In the genomic region with DNA sequence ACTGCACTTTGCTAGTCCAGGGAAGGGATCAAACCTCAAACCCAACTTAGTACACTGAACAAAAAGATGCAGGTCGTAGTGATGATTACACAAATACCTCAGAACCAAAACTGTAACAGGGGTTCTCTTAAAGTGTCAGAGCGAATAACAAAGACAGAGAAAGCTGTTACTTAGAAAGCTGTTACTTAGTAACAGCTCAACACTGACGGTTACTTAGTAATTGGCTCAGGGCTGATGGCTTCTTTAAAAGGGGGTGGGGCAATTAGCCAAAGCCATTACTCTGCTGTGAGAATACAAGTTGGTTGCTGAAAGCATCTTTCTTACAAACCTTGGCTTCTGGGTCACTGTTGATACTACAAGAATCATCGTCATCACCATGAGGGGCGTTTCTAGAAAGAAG, we compare ENCODE assay signal across 12 mouse cellular contexts.
"Had no signal": no experiment of that assay in that cellular context is flagged by ENCODE, and none has a peak within 500 bp of the region (broad histone marks: within the 10 kb centered on the region; RNA-seq: fewer than 3 reads in every experiment).

No protein-coding gene starts in this region.

- H3K4me2 ChIP-seq: intestine, embryonic 15.5 days; liver, embryonic 11.5 days; liver, embryonic 15.5 days; midbrain, embryonic 15.5 days had no signal

- H3K9me3 ChIP-seq: intestine, embryonic 15.5 days; limb, embryonic 10.5 days; liver, embryonic 15.5 days; midbrain, embryonic 10.5 days; midbrain, embryonic 15.5 days had no signal

- H3K9ac ChIP-seq: intestine, embryonic 15.5 days; liver, embryonic 15.5 days; midbrain, embryonic 15.5 days had no signal

- H3K36me3 ChIP-seq: intestine, embryonic 15.5 days; limb, embryonic 10.5 days; liver, embryonic 15.5 days; midbrain, embryonic 10.5 days; midbrain, embryonic 15.5 days had no signal

- H3K27me3 ChIP-seq: intestine, embryonic 15.5 days; liver, embryonic 15.5 days; midbrain, embryonic 15.5 days had no signal

- DNase-seq: lung, adult 2 months; lung, postnatal 4 days; thymus, postnatal 4 days had no signal

- H3K4me3 ChIP-seq: intestine, embryonic 15.5 days; layer of hippocampus, adult 2 months; limb, embryonic 10.5 days; liver, embryonic 15.5 days; midbrain, embryonic 10.5 days; midbrain, embryonic 15.5 days had no signal

- ATAC-seq: intestine, embryonic 15.5 days; lung, postnatal 0 days; midbrain, embryonic 15.5 days had no signal

- H3K27ac ChIP-seq: intestine, embryonic 15.5 days; layer of hippocampus, adult 2 months; limb, embryonic 10.5 days; liver, embryonic 15.5 days; midbrain, embryonic 10.5 days; midbrain, embryonic 15.5 days; stomach, postnatal 0 days had no signal

- H3K4me1 ChIP-seq: intestine, embryonic 15.5 days; liver, embryonic 15.5 days had no signal
